Mouse (Mus musculus) liver, embryonic 15.5 days (tissue): ENCODE measurements at regions not wholly inside any gene's neighbourhood (a gene's known extent, or its start where the extent isn't known, plus 50 kb on each side); places are given as distances from the start of the nearest gene placed in this dataset.

Experiments used
- ATAC-seq: fragments of 200-750 bp; cut with Nextera tagmentation; 2 replicates; pipeline ENCODE4 v1.8.0; 2017; ENCODE audit warnings: moderate number of reproducible peaks, mild to moderate bottlenecking, moderate library complexity; ENCODE audit not compliant: insufficient read depth
- H3K27ac ChIP-seq: fragments of 300-500 bp; sonication (generic); replicated peaks from 2 replicates; pipeline ENCODE4 v1.5.1; 2015; ENCODE audit warnings: mild to moderate bottlenecking, inconsistent platforms
- H3K27me3 ChIP-seq: fragments of 300-500 bp; sonication (generic); 2 replicates; pipeline ENCODE4 v1.6.1; 2015; ENCODE audit warnings: mild to moderate bottlenecking, inconsistent platforms
- H3K36me3 ChIP-seq: fragments of 300-500 bp; sonication (generic); replicated peaks from 2 replicates; pipeline ENCODE4 v1.6.1; 2015; ENCODE audit warnings: moderate library complexity, mild to moderate bottlenecking, inconsistent platforms
- H3K4me1 ChIP-seq: fragments of 300-500 bp; sonication (generic); replicated peaks from 2 replicates; pipeline ENCODE4 v1.6.1; 2015; ENCODE audit warnings: inconsistent platforms
- H3K4me2 ChIP-seq: fragments of 300-500 bp; sonication (generic); 2 replicates; pipeline ENCODE4 v1.6.1; 2015; ENCODE audit warnings: moderate library complexity, mild to moderate bottlenecking, inconsistent platforms
- H3K4me3 ChIP-seq: fragments of 300-500 bp; sonication (generic); replicated peaks from 2 replicates; pipeline ENCODE4 v1.5.1; 2015; ENCODE audit warnings: mild to moderate bottlenecking, inconsistent platforms
- H3K9ac ChIP-seq: fragments of 300-500 bp; sonication (generic); 2 replicates; pipeline ENCODE4 v1.6.1; 2015; ENCODE audit warnings: moderate library complexity, mild to moderate bottlenecking, inconsistent platforms
- H3K9me3 ChIP-seq: fragments of 300-500 bp; sonication (generic); replicated peaks from 2 replicates; pipeline ENCODE4 v1.6.1; 2016; ENCODE audit warnings: inconsistent platforms
- WGBS: fragments of 180-500 bp; shearing (Covaris S2); methylation state at CpG from one replicate; pipeline ENCODE4 v1.1.7; 2015; ENCODE audit warnings: mixed read lengths; ENCODE audit not compliant: insufficient replicate concordance; 5-methylcytosine and 5-hydroxymethylcytosine counted together

GRCm38 (mm10) chr8:10921439-10922191, 86.6 kb downstream of the Irs2 start:
- H3K4me1 ChIP-seq: peaks cover 42% of the 10 kb centered on the region
- H3K27me3 ChIP-seq: peaks cover 35% of the 10 kb centered on the region
- no peak overlapping the region for H3K4me2 ChIP-seq
- H3K4me3 ChIP-seq: no peak overlapping the region
- WGBS: 62% methylated on average over 11 of the region's 11 CpGs
- no peaks in the 10 kb centered on the region for H3K36me3 ChIP-seq
- no peak overlapping the region for H3K9ac ChIP-seq
- ATAC-seq: no peak
- no peak overlapping the region for H3K27ac ChIP-seq
- no peaks in the 10 kb centered on the region for H3K9me3 ChIP-seq

- Histone ChIP-seq H3K27me3 (peaks cover 15% of the 10 kb centered on the region; the same call in 1 of the 2 replicates), H3K9ac (no peak overlapping the region), H3K4me3 (no peak overlapping the region), H3K9me3 (no peaks in the 10 kb centered on the region), H3K4me1 (peaks cover 26% of the 10 kb centered on the region), H3K27ac (no peak overlapping the region), H3K4me2 (no peak overlapping the region), H3K36me3 (no peaks in the 10 kb centered on the region)
- ATAC-seq: no peak
- 64% methylated on average over 5 of the region's 5 CpGs for WGBS
Observed at GRCm38 (mm10) chr8:10919620-10920019, 88.6 kb downstream of the Irs2 start.

GRCm38 (mm10) chr8:10918403-10919035, 89.7 kb downstream of the Irs2 start:
- no peak overlapping the region for H3K9ac ChIP-seq
- no peak overlapping the region for H3K27ac ChIP-seq
- no peaks in the 10 kb centered on the region for H3K9me3 ChIP-seq
- H3K36me3 ChIP-seq: no peaks in the 10 kb centered on the region
- H3K27me3 ChIP-seq: peaks cover 6% of the 10 kb centered on the region; the same call in 1 of the 2 replicates
- H3K4me1 ChIP-seq: peaks cover 19% of the 10 kb centered on the region
- no peak overlapping the region for H3K4me2 ChIP-seq
- no peak for ATAC-seq
- WGBS: 59% methylated on average over 5 of the region's 5 CpGs
- H3K4me3 ChIP-seq: no peak overlapping the region

GRCm38 (mm10) chr8:10914616-10915015, 93.6 kb downstream of the Irs2 start:
- no peak overlapping the region for H3K4me2 ChIP-seq
- peaks cover 3% of the 10 kb centered on the region; the same call in 1 of the 2 replicates for H3K27me3 ChIP-seq
- WGBS: 51% methylated on average over 8 of the region's 8 CpGs
- no peak overlapping the region for H3K4me3 ChIP-seq
- no peak overlapping the region for H3K9ac ChIP-seq
- ATAC-seq: no peak
- peaks cover 19% of the 10 kb centered on the region for H3K4me1 ChIP-seq
- no peaks in the 10 kb centered on the region for H3K9me3 ChIP-seq
- H3K36me3 ChIP-seq: no peaks in the 10 kb centered on the region
- H3K27ac ChIP-seq: no peak overlapping the region

GRCm38 (mm10) chr8:10912436-10912835, 95.8 kb downstream of the Irs2 start:
- WGBS: 36% methylated on average over 2 of the region's 2 CpGs
- no peaks in the 10 kb centered on the region for H3K9me3 ChIP-seq
- H3K4me2 ChIP-seq: no peak overlapping the region
- H3K27me3 ChIP-seq: peaks cover 2% of the 10 kb centered on the region; the same call in 1 of the 2 replicates
- peaks cover 22% of the 10 kb centered on the region for H3K4me1 ChIP-seq
- H3K27ac ChIP-seq: no peak overlapping the region
- ATAC-seq: no peak
- H3K36me3 ChIP-seq: no peaks in the 10 kb centered on the region
- H3K9ac ChIP-seq: no peak overlapping the region
- H3K4me3 ChIP-seq: no peak overlapping the region

GRCm38 (mm10) chr8:10911371-10911770, 96.9 kb downstream of the Irs2 start:
- H3K27ac ChIP-seq: no peak overlapping the region
- no peak for ATAC-seq
- WGBS: 44% methylated on average over 4 of the region's 4 CpGs
- H3K27me3 ChIP-seq: no peaks in the 10 kb centered on the region; the same call in 1 of the 2 replicates
- peaks cover 22% of the 10 kb centered on the region for H3K4me1 ChIP-seq
- no peaks in the 10 kb centered on the region for H3K9me3 ChIP-seq
- no peak overlapping the region for H3K4me3 ChIP-seq
- H3K9ac ChIP-seq: no peak overlapping the region
- H3K4me2 ChIP-seq: no peak overlapping the region
- no peaks in the 10 kb centered on the region for H3K36me3 ChIP-seq

- WGBS: 23% methylated on average over 6 of the region's 6 CpGs
- ATAC-seq: no peak
- Histone ChIP-seq H3K4me3 (no peak overlapping the region), H3K9me3 (no peaks in the 10 kb centered on the region), H3K4me1 (peaks cover 22% of the 10 kb centered on the region), H3K27ac (no peak overlapping the region), H3K36me3 (no peaks in the 10 kb centered on the region), H3K9ac (no peak overlapping the region), H3K4me2 (no peak overlapping the region), H3K27me3 (no peaks in the 10 kb centered on the region; the same call in 1 of the 2 replicates)
Observed at GRCm38 (mm10) chr8:10910954-10911353, 97.3 kb downstream of the Irs2 start.

- Histone ChIP-seq H3K4me3 (no peak overlapping the region), H3K9me3 (no peaks in the 10 kb centered on the region), H3K27ac (no peak overlapping the region), H3K9ac (no peak overlapping the region), H3K27me3 (no peaks in the 10 kb centered on the region; the same call in 1 of the 2 replicates), H3K4me2 (no peak overlapping the region), H3K36me3 (no peaks in the 10 kb centered on the region), H3K4me1 (peaks cover 22% of the 10 kb centered on the region)
- WGBS: 11% methylated on average over 6 of the region's 6 CpGs
- ATAC-seq: no peak
Observed at GRCm38 (mm10) chr8:10910244-10910872, 97.9 kb downstream of the Irs2 start.

- H3K4me1 ChIP-seq: peaks cover 17% of the 10 kb centered on the region
- H3K9ac ChIP-seq: no peak overlapping the region
- no peaks in the 10 kb centered on the region for H3K36me3 ChIP-seq
- no peaks in the 10 kb centered on the region for H3K9me3 ChIP-seq
- H3K4me2 ChIP-seq: no peak overlapping the region
- no peak overlapping the region for H3K4me3 ChIP-seq
- H3K27ac ChIP-seq: no peak overlapping the region
- ATAC-seq: no peak
- H3K27me3 ChIP-seq: no peaks in the 10 kb centered on the region; the same call in 1 of the 2 replicates
- WGBS: 54% methylated on average over 6 of the region's 6 CpGs
Observed at GRCm38 (mm10) chr8:10909155-10909554, 99.1 kb downstream of the Irs2 start.

GRCm38 (mm10) chr8:10906353-10906752, 101.9 kb downstream of the Irs2 start:
- Histone ChIP-seq H3K27ac (no peak overlapping the region), H3K27me3 (no peaks in the 10 kb centered on the region; the same call in 1 of the 2 replicates)

GRCm38 (mm10) chr8:10905761-10906160, 102.5 kb downstream of the Irs2 start:
- 59% methylated on average over 5 of the region's 5 CpGs for WGBS
- Histone ChIP-seq H3K9ac (no peak overlapping the region), H3K9me3 (no peaks in the 10 kb centered on the region), H3K4me2 (no peak overlapping the region), H3K4me3 (no peak overlapping the region), H3K4me1 (peaks cover 21% of the 10 kb centered on the region), H3K27me3 (no peaks in the 10 kb centered on the region; the same call in 1 of the 2 replicates), H3K27ac (no peak overlapping the region), H3K36me3 (no peaks in the 10 kb centered on the region)
- no peak for ATAC-seq

More at GRCm38 (mm10) chr8:10906353-10906752, 101.9 kb downstream of the Irs2 start:
- no peak overlapping the region for H3K4me3 ChIP-seq
- no peak overlapping the region for H3K9ac ChIP-seq
- no peaks in the 10 kb centered on the region for H3K36me3 ChIP-seq
- no peak for ATAC-seq
- peaks cover 20% of the 10 kb centered on the region for H3K4me1 ChIP-seq
- no peak overlapping the region for H3K4me2 ChIP-seq
- 53% methylated on average over 6 of the region's 6 CpGs for WGBS
- no peaks in the 10 kb centered on the region for H3K9me3 ChIP-seq
